Mouse (Mus musculus) mouse trophoblast stem cell (cell line): ENCODE results near the gene Tenm2.

Source experiments
- in situ Hi-C, 2 experiments: fragments of 300-500 bp; cut with MseI, MboI; formaldehyde crosslinking; loops; 2 replicates in 1 of 2; 3 replicates in 1 of 2; pipeline ENCODE4 v1.15.1; 2025

Tenm2 gene

DNA sequence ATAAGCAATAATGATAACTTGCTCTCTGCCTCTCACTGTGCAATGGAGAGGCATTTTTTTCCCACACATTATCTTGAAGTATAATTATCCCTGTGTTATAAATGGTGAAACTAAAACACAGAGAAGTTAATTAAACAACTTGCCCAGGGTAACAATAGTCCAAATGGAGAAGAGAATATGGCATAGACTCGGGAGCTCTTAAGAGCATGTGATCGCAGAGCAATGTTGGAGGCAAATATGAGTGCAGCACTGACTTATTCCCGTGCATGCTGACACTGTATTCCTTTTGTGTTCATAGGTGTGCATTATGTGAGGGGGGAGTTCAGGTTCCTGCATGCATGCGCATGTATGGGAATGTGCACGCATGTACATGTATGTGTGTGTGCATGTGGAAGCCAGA is 870.7 kb downstream of the Tenm2 start:
- in situ Hi-C loops, result no loop called here

DNA sequence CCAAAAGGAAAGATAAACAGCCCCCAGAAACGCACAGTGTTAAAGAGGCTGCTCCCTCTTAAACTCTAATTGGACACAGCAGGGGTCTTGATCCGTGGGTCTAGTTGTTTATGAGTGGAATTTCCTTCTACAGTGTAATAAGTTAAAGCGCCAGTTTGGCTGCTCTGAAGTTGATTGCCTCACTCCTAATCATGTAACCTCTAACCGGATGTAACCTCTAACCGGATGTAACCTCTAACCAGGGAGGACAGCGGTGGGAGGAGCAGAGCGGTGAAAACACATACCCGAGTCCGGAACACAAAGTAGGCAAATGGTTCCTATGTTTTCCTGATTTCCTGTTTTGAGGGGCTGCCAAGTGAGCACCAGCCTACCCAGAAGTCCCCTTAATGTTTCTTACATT is 871.3 kb downstream of the Tenm2 start:
- in situ Hi-C loops, result no loop called here

DNA sequence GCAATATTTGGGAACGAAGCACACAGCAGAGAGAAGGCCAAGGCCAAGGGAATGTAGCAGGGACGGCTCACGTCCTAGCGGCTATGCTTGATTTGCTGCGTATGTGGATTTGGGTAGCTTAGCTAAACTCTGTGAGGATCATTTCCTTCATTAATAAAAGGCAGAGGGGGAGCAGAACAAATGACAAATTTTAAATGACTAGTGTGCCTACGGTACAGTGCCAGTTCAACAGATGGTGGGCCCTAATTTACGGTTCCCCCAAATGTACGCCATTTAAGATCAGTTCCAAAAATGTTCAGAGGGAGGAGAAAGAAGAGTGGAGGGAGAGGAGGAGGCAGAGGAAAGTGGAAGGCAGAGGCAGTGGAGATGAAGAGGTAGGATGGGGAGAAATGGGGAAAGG is 873.2 kb downstream of the Tenm2 start:
- in situ Hi-C loops, result no loop called here

DNA sequence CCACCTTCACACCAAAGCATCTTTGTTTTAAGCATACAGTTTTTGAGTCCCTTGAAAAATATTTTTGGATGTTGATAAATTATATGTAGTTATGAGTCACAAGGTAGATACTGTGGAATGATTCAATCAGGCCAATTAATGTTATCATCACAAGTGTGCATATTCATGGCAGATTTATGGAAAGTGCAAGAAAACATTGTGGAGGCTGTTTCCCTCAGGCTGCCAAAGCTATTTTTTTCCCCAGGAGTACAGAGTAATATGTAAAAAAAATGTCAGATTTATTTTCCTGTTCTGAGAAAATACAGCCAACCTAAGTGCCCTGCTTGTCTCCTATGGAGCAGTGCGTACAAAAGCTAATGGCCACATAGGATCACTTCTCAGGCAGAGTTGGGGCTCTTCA is 882.5 kb downstream of the Tenm2 start:
- in situ Hi-C loops, result no loop called here

DNA sequence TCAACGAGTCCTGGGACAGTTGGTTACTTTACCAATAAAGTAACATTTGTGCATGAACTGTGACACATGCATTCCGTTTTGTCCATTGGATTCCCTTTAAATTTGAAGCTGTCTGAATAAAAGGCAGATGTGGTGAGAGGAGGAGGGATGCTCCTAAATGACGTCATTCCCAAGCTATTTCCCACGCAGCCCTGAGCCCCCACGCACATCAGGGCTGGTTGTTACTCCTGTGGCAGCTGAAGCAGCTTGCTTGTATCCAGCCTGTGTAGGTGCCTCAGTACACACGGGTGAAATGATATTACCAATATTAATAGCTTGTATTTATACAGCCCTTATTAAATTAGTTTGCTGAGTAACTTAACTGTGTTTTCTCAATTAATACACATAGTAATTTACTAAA is 884.0 kb downstream of the Tenm2 start:
- in situ Hi-C loops, result no loop called here

DNA sequence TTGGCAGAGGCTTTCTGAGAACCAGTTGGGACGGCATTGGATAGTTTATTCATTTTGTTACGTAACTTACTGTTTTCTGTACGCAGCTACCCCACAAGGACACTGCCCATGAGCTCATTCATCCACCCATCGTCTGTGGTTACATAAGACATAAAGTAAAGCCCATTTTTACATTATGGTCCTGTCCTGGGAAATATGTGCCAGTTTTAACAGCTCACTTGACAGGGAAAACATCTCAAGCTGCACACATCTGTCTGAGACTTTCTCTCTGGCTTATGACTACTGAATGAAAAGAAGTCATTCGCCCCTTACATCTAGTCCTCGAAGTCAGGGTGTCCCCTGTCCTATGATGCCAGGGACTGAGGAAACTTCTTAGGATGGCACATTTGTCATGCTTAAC is 884.4 kb downstream of the Tenm2 start:
- in situ Hi-C loops, result no loop called here

DNA sequence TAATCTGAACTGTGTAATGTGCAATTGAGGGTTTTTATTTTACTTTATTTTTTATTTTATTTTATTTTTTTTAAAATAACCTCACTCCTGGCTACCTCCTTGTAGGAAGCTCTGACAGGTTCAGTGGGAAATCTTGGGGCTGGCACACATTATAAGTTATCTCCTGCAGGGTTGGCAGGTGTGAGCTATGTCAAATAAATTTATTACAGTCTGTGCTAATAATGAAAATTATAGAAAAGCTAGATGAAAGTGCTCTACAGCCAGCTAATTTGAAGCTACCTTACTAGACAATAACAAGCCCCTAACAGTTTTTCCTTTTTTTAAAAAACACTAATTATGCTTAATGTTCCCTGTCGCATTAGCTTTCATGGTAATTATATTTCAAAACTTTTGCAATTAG is 885.5 kb downstream of the Tenm2 start:
- in situ Hi-C loops, result no loop called here

DNA sequence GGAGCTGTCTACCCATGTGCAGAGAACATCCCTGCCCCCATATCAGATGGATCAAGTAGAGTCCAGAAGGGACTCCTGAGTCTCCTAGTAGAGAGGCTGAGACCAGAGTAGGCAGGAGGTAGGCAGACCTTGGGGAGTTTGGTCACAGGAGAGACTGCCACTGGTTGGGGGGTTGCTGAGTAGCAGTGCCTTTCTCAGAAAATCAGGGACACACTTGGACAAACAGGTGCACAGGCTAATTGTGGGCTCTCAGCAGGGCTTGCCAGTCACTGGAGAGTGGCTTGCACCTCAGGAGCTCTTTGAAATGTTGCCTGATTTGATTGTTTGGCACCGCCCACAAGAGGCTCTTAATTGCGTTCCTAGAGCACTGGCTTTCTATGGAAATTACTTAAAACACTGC is 885.9 kb downstream of the Tenm2 start:
- in situ Hi-C loops, result no loop called here

DNA sequence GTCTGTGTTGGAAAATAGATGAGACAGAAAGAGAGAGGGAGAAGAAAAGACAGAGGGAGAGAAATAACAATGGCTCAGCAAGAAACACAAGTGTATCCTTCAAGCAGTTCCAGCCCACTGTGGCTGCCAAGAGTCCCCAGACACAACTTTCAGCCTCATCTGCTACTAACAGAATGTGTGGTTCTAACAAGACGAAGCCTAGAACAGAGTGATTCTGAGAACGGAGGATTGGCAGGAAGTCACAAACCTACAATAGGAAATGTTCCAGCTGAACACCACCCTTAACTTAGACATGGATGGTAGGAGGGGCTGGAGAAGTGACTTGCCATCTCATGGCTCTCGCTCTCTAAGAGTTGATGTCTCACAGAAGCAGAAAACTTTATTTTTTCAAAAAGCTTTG is 894.0 kb downstream of the Tenm2 start:
- in situ Hi-C loops, result no loop called here

DNA sequence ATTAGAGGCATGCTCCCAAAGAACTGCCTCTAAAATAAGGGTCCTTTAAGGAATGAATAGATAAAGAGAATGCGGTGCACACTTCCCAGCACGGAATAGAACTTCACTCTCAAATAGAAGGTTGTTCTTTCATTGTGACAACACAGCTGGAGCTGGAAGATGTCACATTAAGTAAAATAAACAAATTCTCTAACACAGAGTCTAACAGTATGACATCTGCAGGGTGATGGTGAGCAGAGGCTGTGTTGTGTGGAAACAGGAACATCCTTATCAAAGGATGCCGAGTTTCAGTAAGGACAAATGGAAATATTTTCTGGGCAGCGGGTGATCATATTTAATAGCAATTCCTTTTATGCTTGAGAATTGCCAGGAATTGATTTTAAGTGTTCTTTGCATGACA is 897.3 kb downstream of the Tenm2 start:
- in situ Hi-C loops, result no loop called here

DNA sequence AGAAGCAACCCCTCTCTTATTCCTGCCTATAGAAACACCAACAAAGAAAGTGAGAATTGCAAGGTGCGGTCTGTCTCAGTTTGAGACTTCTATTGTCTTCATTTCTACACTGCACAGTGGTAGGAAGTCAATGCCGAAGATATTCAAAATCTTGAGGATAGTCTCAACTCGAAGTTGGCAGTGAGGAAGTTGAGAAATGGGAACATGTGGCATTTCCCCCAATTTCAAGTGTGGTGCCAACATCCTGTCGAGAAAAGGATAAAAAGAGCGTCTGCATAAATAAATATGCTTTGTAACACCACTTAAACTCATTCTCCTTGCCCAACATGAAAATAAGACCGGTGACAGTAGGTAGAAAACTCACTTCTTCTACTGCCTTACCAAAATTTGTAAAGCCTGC is 898.7 kb downstream of the Tenm2 start:
- in situ Hi-C loops, result no loop called here

DNA sequence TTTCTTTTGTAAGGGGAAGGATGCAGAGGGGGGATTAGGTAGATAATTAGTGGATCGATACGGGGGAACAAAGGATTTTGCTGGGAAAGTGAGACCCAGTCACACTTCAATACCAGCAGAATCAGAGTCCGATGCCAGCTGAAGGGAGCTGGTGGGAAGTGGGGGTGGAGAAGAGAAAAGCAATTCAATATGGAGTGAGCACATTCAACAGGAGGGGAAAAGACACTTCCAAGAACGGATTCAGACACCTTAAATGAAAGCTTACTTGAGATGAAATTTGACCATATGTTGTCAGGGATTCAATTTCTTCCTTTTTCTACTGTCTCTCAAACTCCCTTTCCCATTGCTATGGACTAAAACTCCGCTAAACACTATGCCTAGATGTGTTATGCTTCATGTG is 900.6 kb downstream of the Tenm2 start:
- in situ Hi-C loops, result no loop called here

DNA sequence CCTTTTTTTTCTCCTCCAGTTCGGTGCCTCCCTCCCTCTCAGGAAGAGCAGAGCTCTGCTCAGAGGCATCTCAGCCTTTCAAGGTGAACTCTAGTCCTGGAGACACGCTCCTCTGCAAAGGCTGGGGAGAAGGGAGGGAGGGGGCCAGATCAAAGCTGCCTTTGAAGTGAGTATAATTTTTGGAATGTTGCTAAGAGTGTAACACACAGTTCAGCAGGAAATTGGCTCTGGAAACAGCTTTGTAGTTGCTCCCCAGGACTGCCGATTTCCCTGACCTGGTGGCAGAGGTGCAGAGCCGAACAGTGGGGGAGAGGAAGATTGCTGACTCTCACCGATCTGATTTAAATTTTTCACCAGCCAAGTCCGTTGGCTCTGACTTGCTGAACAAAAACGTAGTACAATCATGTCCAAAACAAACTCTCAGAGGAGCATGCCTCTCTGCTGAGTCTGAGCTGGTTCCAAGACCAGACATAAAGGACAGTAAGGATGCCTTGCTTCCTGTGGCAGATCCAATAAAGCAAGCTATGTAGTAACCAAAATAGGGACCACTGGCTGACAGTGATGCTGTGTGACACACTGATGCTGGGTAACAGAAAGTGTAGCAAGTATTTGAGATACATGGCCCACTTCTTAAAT is 901.5 kb downstream of the Tenm2 start:
- in situ Hi-C loops, result no loop called here

DNA sequence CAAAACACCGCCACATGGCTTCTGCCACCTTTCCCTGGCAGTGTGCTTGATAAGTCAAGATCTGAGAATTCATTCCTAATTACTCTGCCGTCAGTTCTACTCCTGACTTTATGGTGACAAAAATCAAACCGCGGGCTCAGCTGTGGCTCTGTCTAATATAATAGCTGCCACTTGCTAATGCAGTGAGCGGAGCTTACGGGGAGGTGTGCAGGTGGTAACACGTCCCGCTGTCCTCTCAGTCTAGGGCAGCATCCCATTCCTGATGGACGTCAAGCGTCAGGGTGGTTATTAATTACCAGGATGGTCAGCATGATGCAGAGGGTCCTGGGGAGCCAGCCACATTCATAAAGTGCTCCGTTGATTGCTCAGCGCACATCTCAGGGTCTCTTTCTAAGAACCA is 903.5 kb downstream of the Tenm2 start:
- in situ Hi-C loops, result no loop called here

DNA sequence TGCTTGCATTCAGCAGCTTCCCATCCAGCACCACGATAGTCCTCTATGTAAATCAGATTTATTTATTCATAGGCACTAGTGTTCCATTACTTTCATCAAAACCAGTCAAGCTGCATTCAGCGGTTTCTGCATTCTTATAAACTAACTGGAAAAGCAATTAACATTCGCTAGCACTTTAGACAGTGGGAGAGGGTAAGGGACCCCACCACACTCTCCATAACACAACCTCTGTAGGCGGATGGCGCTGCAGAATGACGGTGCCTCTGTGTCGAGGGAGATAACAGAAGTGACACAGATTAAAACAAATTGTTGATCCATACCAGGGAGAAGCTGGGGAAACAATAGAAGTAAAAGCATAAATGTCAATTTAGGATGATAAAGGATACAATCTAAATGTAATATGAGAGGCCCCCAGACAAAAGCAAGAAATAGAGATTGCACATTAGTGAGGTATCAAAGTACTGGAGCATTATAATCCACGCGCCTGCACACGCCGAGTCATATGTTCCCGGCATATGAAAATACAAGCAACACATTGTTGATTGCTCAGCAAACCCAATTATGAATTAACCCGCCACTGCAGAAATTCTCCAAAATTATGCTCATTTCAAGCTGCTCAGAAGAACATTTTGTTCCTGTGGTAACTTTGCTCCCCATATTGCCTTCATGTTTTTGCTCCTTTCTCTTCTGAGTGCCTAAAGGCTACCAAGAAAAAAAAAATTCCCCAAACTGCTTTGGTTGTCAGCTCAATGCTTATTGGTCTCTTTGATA is 904.2 kb downstream of the Tenm2 start:
- in situ Hi-C loops, result no loop called here

DNA sequence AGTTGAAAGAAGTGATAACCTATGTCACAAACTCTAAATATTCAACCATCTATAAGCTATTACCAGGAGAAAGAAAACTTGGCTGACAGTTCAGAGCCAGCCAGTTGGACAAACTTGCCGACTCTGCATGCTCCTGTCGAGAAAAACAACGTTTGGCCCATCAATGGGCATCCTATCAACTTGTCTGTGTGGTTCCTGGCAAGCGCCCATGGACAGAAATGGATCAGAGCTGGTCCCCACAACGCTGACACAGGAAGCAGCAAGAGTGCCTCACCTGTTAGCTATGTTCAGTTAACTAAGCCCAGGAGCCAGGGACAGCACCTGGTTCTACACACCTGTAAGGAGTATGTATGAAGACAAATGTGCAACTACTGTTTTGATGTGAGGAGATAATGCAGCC is 908.5 kb downstream of the Tenm2 start:
- in situ Hi-C loops, result no loop called here

DNA sequence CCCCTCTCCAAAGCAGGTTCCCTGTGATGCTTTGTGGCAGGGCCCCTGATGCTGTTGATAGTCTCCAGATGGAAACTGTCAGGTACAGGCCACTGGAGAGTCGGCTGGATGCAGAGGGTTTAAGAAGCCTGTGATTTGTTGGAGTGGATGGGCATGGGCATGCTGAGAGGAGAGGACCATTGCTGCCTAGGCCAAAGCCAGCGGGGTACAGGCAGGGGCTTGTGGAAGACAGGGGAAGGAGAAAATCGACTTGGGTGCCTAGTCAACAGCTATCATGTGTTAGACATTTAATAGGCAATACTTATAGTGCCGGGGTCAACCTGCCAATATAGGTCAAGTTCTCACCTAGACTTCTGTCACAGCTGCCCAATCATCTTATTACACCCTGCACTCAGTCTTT is 926.4 kb downstream of the Tenm2 start:
- in situ Hi-C loops, result no loop called here

DNA sequence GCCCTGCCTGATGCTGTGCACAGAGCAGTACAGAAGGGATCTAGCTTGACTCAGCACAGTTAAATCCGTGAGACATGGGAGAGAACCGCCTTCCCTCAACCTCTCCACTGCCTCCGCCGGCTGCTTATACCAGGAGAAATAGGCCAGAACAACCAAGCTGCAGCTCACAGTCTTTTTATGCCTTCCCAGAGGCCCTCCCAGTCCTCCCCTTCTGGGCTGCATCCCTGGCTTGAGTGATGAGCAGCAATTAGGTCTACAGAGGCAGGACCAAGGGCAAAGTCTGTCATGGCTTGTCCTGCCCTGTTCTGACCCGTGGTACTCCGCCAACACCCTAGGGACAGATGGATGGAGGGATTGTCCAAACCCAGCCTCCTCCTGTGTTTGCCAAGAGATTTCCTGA is 928.5 kb downstream of the Tenm2 start:
- in situ Hi-C loops, result no loop called here

DNA sequence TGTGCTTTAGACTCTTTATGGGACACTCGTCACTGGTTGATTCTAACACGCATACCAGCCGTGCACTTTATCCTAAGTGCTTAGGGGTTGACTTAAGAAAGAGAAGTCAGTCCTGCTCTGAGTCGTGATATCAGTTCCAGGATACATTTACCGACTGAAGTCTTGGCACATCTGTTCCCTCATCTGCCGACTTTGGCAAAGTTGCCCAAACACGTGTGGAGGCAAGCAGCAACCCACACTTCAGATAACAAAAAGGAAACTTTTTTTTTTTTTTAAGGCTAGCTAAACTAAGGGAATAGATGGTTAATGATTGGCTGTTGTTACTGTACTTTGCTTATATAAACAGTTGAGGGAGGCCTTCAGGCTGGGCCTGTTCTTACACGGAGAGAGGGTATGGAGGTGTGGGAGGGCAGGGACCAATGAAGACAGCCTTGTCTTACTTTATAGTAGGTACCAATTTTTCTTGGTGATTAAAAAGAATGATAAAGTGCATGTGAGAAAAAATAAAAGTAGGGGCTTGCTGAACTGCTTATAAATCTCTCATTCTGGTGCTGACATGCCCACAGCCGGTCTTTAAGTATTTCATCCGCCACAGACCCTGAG is 930.3 kb downstream of the Tenm2 start:
- in situ Hi-C loops, result no loop called here

DNA sequence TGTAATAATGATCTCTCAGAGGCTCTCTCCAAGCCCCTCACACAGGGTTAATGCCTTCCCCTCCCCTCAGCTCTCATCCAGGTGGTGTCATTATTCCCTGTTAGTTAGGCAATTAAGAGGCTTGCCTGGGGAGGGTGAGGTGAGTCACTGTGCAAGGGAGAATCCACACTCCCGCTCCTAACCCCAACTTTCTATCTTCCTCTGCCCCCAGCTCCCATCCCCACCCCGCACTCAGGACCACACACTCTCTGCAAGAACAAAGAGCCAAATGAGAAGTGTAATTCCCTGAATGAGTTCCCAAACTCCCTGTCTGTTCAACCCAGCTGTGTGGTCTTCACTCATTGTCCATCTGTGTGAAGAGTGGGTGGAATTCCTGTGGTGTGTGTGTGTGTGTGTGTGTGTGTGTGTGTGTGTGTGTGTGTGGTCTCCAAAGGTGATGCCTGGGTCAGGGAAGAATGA is 932.8 kb downstream of the Tenm2 start:
- in situ Hi-C loops, result no loop called here

DNA sequence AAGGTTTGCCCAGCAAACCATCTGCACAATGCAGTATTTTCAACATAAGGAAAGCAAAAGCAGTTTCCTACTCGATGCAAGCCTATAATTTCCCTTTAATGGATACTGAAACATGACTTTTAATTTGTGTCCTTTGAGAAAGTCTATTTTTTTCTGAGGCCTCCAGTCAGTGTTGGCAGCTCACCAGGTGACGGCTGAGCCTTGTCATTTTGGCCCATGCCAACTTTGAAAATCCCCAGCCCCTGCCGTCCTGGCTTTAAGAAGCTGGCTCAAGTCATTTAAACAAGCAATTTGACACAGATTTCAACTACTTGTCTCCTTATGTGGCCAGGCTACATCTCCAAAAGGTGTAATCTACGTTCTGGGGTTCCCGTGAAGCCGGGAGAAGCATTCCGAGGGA is 933.7 kb downstream of the Tenm2 start:
- in situ Hi-C loops, result no loop called here

DNA sequence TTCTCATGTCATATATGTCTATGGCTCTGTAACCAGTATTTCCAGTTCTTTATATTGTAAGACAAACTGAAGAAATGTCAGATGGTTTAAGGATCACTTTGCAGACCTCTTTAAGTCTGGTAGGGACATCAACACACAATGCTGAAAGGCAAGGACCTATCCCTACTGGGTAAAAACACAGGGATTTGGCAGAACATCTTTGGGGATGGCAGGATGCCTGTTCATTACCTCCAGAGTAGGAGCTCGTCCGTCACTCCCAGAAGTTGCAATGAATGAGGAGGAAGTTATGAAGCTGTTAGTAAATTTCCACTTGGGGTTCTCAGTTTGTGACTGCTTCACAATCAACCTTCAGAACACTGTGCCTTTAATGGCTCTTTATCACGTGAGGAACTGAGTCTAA is 939.2 kb downstream of the Tenm2 start:
- in situ Hi-C loops, result no loop called here

DNA sequence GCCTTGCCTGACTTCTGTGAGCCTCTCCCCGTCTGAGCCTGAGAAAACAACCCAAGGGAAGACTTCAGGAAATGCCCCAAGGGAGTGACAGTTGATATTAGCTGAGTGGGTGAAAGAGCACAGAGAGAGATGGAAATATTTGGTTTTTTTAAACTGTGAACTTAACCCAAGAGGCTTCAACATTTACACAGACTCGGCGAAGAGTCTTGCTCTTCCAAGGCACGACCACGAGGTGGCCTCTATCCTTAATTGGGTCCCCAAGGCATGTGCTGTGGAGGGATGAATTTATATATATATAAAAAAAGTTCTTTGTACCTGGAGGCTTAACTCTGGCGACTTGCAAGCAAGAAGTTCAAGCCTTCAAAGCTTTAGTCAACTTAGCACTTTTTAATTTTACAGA is 943.6 kb downstream of the Tenm2 start:
- in situ Hi-C loops, result no loop called here
